Mouse (Mus musculus): Measurements from ENCODE around the gene B4galt4. TPM values are rescaled to one million over a fixed set of nuclear protein-coding genes. Genes with fewer than 3 reads are reported as not detected.

Gene B4galt4
- polyA plus RNA-seq, 1 experiment: 5.4 TPM

DNA sequence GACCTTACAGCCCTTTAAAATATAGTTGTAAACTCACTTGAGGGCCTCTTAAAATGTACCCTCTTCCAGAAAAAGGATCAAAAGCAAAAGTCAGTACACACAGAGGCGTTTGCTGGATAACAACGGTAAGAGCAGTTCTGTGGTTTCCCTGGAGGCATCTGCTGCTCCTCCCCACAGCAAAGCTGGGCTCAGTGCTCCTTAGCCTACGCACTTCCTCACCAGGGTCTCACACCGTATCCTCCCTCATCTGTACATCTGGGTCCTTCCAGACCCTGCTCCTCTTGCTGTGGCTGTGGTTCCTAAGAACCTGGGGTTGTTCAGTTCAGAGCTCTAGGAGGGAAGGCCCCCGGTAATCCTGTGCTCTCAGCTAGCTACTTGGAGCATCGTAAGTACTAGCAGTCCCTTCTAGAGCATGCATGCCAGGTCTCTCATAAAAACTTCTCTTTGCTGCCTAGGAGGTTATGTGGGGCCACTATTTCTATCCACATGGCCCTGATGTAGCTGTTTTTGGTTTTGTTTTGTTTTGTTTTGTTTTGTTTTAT, 18.8 kb downstream of the B4galt4 start:
- TF ChIP-seq CTCF (conservative IDR thresholded peaks at IDR 0.05; ENCODE audit: insufficient read depth, insufficient read length, low read depth, low read length) (no peak), POLR2A (IDR thresholded peaks at IDR 0.05; ENCODE audit: low read depth, low read length) (no peak)
- H3K27me3 ChIP-seq (replicated peaks; ENCODE audit: control insufficient read depth, insufficient read depth, low read length): no peaks in the 10 kb centered on the region
- WGBS: 81% methylated on average over 6 of the region's 6 CpGs
- no peak for DNase-seq
- no peak overlapping the region for H3K4me3 ChIP-seq (ENCODE audit: insufficient read depth, low read depth, low read length)
- no peak overlapping the region for H3K27ac ChIP-seq (ENCODE audit: insufficient read depth, low read depth, low read length)
- H3K36me3 ChIP-seq (ENCODE audit: control insufficient read depth, insufficient read depth, low read length): no peaks in the 10 kb centered on the region
- peaks cover 5% of the 10 kb centered on the region; the same call in 1 of the 2 replicates for H3K4me1 ChIP-seq (ENCODE audit: control insufficient read depth, insufficient read depth, low read length)

DNA sequence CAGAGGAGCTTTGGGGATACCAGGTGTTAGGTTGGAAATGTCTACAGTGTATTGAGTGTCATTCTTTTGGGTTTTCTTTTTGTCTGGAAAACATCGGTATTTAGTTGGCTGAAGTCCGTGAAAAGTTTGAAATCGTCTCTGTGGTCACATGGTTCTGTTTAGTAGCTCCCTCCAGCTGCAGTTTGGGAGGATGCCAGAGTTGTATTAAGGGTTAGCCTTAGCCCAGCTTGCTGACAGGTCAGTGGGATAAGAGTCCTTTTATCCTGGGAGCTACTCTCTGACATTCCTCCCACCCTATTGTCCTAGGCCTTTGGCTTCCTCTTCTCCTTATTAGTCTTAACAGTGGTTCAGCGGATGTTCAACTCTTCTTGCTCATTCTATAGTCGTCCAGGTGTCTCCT, 19.9 kb downstream of the B4galt4 start:
- Histone ChIP-seq H3K4me3 (ENCODE audit: insufficient read depth, low read depth, low read length) (no peak overlapping the region), H3K27ac (ENCODE audit: insufficient read depth, low read depth, low read length) (no peak overlapping the region), H3K27me3 (replicated peaks; ENCODE audit: control insufficient read depth, insufficient read depth, low read length) (no peaks in the 10 kb centered on the region), H3K36me3 (ENCODE audit: control insufficient read depth, insufficient read depth, low read length) (no peaks in the 10 kb centered on the region), H3K4me1 (ENCODE audit: control insufficient read depth, insufficient read depth, low read length) (peaks cover 5% of the 10 kb centered on the region; the same call in 1 of the 2 replicates)
- DNase-seq: no peak
- TF ChIP-seq POLR2A (IDR thresholded peaks at IDR 0.05; ENCODE audit: low read depth, low read length): no peak
- TF ChIP-seq CTCF (conservative IDR thresholded peaks at IDR 0.05; ENCODE audit: insufficient read depth, insufficient read length, low read depth, low read length): no peak
- WGBS: 75% methylated on average over 5 of the region's 5 CpGs

DNA sequence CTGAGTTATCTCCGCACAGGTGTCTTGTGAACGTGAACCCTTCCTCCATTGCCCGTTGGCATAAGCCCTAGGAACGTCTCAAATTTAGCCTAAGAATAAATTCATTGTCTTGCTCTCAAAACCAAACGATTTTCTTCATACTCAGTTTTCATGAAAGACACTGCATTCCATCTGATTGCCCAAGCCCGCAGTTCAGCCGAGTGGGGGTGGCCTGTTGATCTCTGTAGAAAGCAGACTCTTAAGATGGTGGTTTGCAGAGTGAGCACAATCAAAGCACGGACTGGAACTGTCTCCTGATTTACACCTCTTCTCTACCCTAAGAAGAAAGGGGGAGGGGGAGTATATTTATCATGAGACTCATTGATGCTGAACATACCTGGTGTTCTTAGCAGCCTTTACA, 20.3 kb downstream of the B4galt4 start:
- no peak for TF ChIP-seq CTCF (conservative IDR thresholded peaks at IDR 0.05; ENCODE audit: insufficient read depth, insufficient read length, low read depth, low read length)
- TF ChIP-seq POLR2A (IDR thresholded peaks at IDR 0.05; ENCODE audit: low read depth, low read length): no peak
- peaks cover 5% of the 10 kb centered on the region; the same call in 1 of the 2 replicates for H3K4me1 ChIP-seq (ENCODE audit: control insufficient read depth, insufficient read depth, low read length)
- H3K4me3 ChIP-seq (ENCODE audit: insufficient read depth, low read depth, low read length): no peak overlapping the region
- H3K27me3 ChIP-seq (replicated peaks; ENCODE audit: control insufficient read depth, insufficient read depth, low read length): no peaks in the 10 kb centered on the region
- 62% methylated on average over 8 of the region's 8 CpGs for WGBS
- no peak overlapping the region for H3K27ac ChIP-seq (ENCODE audit: insufficient read depth, low read depth, low read length)
- no peak for DNase-seq
- no peaks in the 10 kb centered on the region for H3K36me3 ChIP-seq (ENCODE audit: control insufficient read depth, insufficient read depth, low read length)

DNA sequence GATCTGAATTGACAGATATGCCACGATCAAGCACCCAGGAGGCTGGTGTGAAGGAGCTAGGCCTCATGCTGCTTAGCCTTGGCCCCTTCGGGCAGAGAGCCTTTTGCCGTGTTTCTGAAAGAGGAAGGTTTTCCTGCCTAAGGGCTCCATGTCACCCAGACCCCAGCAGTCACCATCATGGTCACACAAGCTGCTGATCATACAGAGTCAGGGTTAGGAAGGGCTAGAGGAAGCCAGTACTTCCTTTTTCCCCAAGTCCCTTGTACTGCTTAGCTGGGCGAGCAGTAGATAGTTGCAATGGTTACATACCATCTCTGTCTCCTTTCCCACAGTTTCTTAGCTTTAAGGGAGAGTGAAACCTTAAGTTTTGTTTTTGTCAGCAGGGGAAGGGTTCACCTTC, 21.4 kb downstream of the B4galt4 start:
- TF ChIP-seq CTCF (conservative IDR thresholded peaks at IDR 0.05; ENCODE audit: insufficient read depth, insufficient read length, low read depth, low read length): no peak
- TF ChIP-seq POLR2A (IDR thresholded peaks at IDR 0.05; ENCODE audit: low read depth, low read length): no peak
- Histone ChIP-seq H3K27me3 (replicated peaks; ENCODE audit: control insufficient read depth, insufficient read depth, low read length) (no peaks in the 10 kb centered on the region), H3K27ac (ENCODE audit: insufficient read depth, low read depth, low read length) (0 out of 2 replicates have a peak overlapping the region, but pooled peaks have one; percentile 17), H3K36me3 (ENCODE audit: control insufficient read depth, insufficient read depth, low read length) (no peaks in the 10 kb centered on the region), H3K4me3 (ENCODE audit: insufficient read depth, low read depth, low read length) (no peak overlapping the region), H3K4me1 (ENCODE audit: control insufficient read depth, insufficient read depth, low read length) (peaks cover 4% of the 10 kb centered on the region; the same call in 1 of the 2 replicates)
- 73% methylated on average over 4 of the region's 4 CpGs for WGBS
- DNase-seq: no peak

DNA sequence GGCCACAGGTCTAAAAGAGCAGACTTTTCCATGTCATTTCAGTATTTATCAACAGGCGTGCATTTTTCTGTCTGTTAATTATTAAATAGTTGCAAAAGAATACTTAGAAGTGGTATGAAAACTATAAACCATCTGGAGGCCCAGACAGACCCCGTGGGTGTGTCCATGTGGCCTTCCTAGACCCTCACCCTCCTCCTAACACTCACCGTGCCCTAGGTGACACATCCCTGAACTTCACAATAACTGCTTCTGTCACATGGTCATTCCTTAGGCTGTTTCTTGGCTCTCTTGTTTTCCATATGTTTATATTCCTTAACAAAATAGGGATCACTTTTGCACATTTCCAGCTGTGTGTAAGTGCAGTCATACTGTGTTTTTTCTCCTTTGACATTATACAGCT, 24.6 kb downstream of the B4galt4 start:
- Histone ChIP-seq H3K27ac (ENCODE audit: insufficient read depth, low read depth, low read length) (no peak overlapping the region), H3K36me3 (ENCODE audit: control insufficient read depth, insufficient read depth, low read length) (no peaks in the 10 kb centered on the region), H3K27me3 (replicated peaks; ENCODE audit: control insufficient read depth, insufficient read depth, low read length) (no peaks in the 10 kb centered on the region), H3K4me1 (ENCODE audit: control insufficient read depth, insufficient read depth, low read length) (0 out of 2 replicates have a peak, but pooled peaks cover 3% of the 10 kb centered on the region), H3K4me3 (ENCODE audit: insufficient read depth, low read depth, low read length) (no peak overlapping the region)
- TF ChIP-seq CTCF (conservative IDR thresholded peaks at IDR 0.05; ENCODE audit: insufficient read depth, insufficient read length, low read depth, low read length) (no peak), POLR2A (IDR thresholded peaks at IDR 0.05; ENCODE audit: low read depth, low read length) (no peak)
- WGBS: 61% methylated on average over 3 of the region's 3 CpGs
- DNase-seq: no peak

DNA sequence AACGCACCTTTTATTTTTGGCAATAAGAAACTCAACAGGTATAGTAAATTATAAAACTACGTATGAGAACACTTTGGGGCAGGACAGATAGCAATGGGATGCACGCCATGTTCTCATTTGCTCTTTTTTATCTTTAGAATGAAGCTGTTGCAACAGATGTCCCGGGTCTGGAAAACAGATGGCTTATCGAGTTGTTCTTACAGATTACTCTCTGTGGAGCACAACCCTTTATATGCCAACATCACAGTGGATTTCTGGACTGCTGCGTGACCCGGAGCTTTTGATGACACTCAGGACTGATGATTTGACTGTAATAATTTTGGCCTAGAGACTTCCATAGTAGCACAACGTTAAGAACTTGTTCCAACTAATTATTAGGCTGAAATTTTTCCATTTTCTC, 25.7 kb downstream of the B4galt4 start:
- TF ChIP-seq POLR2A (IDR thresholded peaks at IDR 0.05; ENCODE audit: low read depth, low read length): no peak
- no peak for TF ChIP-seq CTCF (conservative IDR thresholded peaks at IDR 0.05; ENCODE audit: insufficient read depth, insufficient read length, low read depth, low read length)
- WGBS: 93% methylated on average over 8 of the region's 8 CpGs
- Histone ChIP-seq H3K36me3 (ENCODE audit: control insufficient read depth, insufficient read depth, low read length) (no peaks in the 10 kb centered on the region), H3K27ac (ENCODE audit: insufficient read depth, low read depth, low read length) (no peak overlapping the region), H3K4me3 (ENCODE audit: insufficient read depth, low read depth, low read length) (no peak overlapping the region), H3K4me1 (ENCODE audit: control insufficient read depth, insufficient read depth, low read length) (0 out of 2 replicates have a peak, but pooled peaks cover 3% of the 10 kb centered on the region), H3K27me3 (replicated peaks; ENCODE audit: control insufficient read depth, insufficient read depth, low read length) (no peaks in the 10 kb centered on the region)
- no peak for DNase-seq

DNA sequence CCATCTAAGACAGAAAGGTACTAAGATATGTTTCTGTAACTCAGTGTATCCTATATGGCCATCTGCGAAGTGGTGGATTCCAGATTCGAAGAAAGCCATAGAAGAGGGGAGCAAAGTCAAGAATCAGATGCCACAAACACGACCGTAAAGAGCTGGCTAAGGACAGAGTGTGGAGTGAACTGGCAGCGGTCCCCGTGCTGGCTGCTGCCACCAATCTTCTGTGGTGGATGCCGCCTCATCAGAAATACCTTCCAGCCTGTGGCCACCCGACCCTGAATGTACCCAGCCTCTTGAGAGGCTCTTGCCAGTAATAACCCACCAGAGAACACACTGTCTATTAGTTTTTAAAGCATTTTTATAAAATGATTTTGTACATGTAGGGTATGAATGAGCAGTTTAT, 26.3 kb downstream of the B4galt4 start:
- H3K36me3 ChIP-seq (ENCODE audit: control insufficient read depth, insufficient read depth, low read length): no peaks in the 10 kb centered on the region
- DNase-seq: no peak
- H3K4me1 ChIP-seq (ENCODE audit: control insufficient read depth, insufficient read depth, low read length): 0 out of 2 replicates have a peak, but pooled peaks cover 2% of the 10 kb centered on the region
- H3K27ac ChIP-seq (ENCODE audit: insufficient read depth, low read depth, low read length): no peak overlapping the region
- WGBS: 93% methylated on average over 8 of the region's 8 CpGs
- no peaks in the 10 kb centered on the region for H3K27me3 ChIP-seq (replicated peaks; ENCODE audit: control insufficient read depth, insufficient read depth, low read length)
- TF ChIP-seq POLR2A (IDR thresholded peaks at IDR 0.05; ENCODE audit: low read depth, low read length) (no peak), CTCF (conservative IDR thresholded peaks at IDR 0.05; ENCODE audit: insufficient read depth, insufficient read length, low read depth, low read length) (no peak)
- H3K4me3 ChIP-seq (ENCODE audit: insufficient read depth, low read depth, low read length): no peak overlapping the region

Data from kidney, adult 2 months (tissue).